Mouse (Mus musculus) NIH3T3 (cell line): ENCODE measurements at regions not wholly inside any gene's neighbourhood (a gene's known extent, or its start where the extent isn't known, plus 50 kb on each side); places are given as distances from the start of the nearest gene placed in this dataset.
A peak's percentile ranks its signal among the peaks of the same experiment; 100 is the strongest.

Source experiments
- DNase-seq: peaks from one replicate; pipeline ENCODE4 v3.0.0-alpha.2; 2012; ENCODE audit warnings: low read depth

DNA sequence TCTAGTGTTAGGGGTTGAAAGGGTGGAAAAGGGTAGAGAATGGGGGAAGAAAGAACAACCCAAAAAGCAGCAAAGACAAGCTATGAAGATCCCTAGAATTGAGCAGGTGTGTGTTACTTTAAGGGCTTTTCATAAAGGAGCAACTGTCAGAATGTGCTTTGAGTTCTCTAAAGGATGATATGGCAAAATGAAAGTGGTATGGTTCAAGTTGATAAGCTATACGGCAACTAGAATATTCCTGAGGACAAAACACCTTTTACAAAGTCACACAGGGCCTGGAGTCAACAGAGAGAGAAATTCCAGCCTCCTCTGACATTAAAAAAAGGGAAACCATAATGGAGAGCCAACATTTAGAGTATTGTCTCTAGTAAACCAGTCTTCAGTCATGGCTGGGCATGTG is 320.6 kb upstream of the Pard3b start:
- DNase-seq = no peak

DNA sequence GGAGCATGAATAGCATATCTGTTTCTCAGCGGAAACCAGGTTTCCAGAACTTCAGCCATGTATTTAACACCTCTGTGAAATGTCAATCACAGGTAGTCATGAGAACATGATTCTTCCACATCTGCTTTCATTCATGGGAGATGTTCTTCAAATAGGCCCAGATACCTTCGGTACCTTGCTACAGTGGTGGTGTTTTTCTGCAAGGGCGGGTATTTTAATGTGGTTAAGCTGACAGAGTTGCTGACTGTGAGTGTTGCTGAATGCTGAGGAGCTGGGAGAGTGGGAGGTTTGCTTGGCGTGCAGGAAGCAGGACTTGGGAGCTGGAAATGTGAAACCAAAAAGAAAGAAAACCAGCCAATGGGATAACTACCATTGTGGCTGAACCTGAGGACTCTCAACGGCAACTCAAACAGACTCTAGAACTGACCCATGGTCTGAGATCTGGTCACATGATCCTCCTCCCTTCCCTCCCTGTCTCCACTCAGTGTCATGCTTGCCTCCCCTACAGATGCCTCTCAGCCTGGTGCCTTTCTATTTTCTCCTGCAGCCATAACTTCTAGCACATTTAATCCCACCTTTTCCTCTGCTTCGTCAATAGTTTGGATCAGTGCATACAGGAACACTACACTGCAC is 317.0 kb upstream of the Pard3b start:
- DNase-seq = no peak

DNA sequence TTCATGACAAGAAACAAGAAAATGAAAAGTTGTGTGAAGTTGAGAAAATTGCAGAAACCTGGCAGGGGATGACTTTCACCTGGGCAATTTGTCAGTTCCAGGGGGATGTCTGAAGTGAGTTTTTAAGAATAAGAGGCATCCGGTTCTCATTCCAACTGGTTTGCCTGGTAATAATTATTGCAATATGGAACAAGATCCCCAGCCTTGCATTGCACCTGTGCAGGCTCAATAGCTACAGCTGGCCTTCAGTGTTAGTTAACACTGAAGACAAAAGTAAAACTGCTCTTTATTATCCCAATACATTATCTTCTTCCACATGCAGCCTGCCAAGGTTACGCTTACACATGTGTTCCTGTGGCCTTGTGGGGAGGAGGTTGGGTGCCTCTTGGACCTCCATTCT is 307.2 kb upstream of the Pard3b start:
- no peak for DNase-seq

DNA sequence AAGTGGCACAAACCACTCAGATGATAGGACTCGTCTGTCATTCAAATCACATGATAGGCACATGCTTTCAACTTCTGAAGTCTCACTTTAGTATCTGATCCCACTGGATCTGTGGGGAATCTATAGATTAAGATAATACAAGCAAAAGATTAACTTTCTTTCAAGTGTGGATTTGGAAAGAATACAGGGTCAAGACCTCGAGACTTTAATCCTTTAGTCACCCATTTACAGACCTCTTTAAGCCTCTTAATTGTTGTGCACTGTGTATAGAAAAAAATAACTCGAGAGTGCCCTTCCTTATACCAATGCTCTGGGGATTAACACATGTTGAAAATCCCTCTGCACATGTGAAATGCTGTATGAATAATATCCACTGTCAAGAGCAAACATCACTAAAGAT is 306.7 kb upstream of the Pard3b start:
- DNase-seq = no peak

DNA sequence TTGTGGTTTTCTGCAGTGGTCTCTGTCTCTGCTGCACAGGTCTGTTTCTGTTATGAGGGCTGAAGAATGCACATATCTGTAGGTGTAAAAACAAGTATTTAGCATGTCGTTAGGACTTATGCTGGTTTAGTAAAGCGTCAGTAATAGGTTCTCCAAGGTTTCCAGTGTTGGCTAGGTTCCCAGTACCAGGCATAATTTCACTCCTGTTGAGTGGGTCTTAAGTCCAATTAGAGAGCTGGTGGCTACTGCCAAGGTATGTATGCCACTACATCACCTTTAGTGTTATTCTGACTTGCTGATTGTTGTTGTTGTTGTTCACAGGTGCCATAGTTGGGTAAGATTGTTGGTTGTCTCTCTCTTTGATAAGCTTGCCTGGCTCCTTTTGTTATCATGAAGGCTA is 302.3 kb upstream of the Pard3b start:
- DNase-seq = no peak

DNA sequence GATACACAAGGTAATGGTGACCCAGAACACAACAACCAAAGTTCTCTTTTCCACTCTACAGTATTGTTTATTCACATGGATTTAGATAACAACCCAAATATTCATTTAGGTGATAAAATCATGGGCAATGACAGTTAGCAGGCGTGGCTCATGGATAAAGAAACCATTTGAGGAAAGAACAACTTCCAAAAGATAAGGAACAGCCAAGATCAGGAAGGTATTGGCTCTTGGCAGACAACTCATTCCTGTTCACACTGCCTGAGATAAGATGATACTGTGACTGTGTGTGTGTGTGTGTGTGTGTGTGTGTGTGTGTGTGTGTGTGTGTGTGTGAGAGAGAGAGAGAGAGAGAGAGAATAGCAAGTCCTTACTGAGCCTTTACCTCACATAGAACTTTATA is 285.7 kb upstream of the Pard3b start:
- DNase-seq = no peak

DNA sequence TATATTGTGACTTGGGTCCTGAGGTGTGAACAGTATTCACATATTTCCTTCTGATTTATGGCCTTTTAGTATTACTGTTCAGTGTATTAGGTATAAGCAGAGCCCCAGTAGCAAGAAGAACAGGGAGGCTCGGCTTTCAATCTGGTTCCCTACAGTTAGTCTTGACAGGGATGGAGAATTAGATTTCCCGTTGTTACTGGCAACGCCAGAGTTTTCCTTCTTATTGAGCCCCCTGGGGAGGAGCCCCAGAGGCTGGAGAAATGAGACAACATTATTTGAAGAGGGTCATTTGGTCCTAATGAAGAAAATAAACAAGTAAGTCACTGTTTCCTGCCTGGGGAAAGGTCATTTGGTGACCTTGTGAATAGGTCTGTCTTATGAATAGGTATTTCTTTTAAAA is 285.1 kb upstream of the Pard3b start:
- DNase-seq = no peak

DNA sequence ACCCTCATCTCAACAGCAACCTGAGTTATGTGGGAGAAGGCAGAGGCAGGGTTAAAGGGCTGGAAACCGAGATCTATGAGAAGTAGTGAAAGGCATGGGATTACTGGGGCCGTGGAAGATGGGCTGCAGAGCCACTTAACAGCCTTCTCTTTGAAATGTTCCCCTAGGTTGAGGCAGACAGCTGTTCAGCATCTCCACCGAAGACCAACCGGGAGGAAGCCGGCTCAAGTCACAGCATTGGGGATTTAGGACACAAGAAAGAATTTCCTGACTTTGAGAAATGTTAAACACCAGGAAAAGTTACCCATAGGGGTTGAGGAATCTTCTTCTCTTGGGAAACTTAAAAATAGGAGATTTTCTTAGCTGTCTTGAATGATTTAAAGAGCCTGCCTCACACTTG is 283.4 kb upstream of the Pard3b start:
- DNase-seq = no peak

DNA sequence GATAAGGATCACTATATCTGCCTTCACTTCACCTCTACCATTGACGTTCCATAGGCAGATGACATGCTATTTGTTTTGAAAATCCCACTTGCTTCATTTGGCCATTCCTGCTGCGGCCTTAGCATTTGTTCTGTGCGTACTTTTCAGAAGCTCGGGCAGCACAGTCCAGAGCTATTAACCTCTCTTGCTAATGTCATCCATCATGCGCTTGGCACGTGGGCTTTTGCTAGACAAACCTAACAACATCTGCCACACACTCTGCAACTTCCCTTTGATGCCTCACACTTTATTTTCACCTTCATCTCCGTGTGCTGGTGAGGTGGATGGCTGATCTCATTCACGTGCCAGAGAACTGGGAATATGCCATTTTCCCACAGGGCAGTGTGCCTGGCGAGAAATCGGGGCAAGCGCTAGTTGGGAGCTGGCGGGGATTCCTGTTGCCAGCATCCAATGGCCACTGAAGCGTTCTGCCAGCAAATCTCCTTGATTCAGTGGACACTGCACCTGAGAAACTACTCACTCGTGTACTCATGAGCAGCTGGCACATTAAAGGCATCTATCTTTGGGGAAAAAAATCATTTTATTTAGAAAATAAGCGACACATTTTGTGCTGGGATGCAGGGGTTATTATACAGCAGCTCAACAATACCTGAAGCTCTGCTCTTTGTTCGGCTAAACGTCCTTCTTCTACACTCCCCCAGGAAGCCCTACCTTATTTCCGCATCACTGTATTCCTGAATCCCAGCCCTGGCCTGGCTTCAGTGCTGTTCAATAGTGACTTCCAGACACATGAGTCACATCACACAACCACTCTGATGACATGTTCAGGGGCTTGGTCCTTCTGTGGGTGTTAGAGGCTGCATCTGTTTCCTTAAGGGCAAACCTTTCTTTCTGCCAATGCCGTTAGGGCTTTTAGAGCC is 279.4 kb upstream of the Pard3b start:
- DNase-seq = no peak

DNA sequence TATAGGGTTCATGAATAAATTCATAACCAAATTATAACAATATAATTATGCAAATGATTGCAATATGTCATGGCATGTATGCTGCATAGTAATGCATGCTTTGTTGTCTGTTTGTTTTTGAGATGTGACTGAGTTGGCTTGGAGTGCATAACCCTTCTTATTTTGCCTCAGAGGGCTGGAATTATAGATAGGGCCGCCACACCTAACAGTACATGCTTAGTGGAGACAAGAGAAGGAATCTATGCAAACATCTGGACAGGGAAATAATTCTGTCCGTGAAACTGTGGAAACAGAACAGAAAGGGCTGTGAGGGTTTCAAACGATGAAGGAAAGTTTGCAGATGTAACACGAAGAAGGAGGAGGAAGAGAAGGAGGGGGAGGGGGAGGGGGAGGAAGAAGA is 266.0 kb upstream of the Pard3b start:
- no peak for DNase-seq

DNA sequence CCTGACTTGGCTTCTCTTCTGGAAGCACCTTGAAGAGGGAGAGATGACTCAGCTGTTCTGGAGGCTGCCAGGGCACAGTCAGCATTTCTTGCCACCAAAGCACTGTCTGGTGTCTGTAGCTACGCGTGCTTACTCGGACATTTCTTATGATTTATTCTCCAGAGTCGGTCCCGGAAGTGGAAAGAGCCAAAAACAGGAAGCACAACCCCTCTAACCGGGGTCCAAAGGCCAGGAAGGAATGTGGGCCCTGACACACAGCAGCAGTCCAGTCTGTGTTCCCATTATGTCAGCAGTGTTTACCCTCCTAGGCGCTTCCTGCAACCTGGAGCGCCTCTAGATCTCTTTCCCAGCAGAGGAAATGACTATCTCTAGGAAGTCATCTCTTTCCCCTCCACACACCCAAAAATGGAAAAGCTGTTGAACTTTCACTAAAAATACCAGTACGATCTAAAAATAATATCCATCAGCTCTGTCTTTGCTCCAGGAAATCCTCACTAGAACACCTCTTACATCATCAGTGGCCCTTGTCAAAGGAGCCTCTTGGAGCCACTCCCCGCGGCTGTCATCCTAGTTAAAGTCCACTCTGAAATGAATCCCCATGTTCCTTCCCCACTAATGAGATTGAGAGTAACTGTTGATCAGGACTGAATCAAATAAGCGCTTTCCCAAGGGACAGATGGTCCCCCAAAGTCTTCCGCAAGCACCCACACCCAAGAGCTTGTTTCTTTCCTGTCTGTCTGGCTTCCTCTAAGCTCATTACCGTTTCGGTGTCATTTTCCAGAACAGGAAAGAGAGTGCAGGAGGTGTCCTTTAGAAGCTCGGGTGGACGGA is 264.7 kb upstream of the Pard3b start:
- DNase-seq = no peak

DNA sequence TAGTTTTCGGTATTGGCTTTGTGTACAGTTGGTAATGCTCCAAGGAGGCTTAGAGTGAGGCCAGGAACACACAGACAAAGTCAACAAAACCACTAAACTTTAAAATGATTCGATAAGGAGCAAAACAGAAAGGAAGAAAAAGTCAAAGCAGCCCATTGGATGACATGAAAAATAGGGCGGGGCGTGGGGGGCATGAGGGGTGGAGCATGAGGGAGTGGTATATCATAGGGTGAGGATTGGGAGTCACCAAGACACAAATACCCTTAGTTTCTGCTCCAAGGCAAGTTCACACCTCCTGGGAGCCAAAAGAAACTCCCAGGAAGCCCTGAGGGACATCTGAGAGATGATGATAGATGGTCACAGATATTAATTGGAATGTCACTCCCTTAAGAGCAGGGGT is 262.2 kb upstream of the Pard3b start:
- DNase-seq = no peak

DNA sequence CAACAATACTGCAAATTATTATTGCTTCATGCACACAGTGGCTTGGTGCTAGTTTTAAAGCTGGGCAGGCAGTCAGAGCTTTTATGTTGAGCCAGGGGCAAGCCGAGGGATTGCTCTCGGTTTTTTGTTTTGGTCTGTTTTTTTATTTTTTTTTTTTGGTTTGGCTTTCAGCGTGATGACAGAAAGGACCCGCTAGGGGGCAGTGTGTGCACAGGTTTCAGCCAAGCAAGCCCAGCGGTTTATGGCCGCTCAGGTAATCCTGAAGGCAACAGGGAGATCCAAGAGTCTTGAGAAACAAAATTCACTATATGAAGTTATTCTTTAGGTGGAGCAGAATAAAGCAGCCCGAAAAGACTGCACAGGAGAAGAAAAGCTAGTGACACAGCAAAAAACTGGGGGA is 261.6 kb upstream of the Pard3b start:
- DNase-seq = peak; percentile 85

DNA sequence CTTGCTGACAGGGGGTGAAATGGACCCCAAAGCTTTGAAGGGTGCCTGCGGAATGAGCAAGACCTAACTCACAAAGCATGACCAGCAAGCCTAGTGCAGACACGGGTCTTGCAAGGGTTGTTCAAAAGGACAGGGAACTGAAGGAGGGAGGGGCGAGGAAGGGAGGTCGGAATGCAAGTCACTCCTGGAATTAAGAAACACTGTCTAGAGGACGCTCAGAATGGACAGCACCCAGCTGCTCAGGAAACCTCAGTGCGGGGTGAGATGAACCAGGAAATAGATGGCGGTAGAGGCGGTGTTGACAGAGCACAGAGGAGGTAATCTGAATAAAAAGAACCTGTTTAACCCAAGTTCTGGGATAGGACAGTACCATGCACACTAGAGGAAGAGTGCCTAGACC is 260.4 kb upstream of the Pard3b start:
- no peak for DNase-seq

DNA sequence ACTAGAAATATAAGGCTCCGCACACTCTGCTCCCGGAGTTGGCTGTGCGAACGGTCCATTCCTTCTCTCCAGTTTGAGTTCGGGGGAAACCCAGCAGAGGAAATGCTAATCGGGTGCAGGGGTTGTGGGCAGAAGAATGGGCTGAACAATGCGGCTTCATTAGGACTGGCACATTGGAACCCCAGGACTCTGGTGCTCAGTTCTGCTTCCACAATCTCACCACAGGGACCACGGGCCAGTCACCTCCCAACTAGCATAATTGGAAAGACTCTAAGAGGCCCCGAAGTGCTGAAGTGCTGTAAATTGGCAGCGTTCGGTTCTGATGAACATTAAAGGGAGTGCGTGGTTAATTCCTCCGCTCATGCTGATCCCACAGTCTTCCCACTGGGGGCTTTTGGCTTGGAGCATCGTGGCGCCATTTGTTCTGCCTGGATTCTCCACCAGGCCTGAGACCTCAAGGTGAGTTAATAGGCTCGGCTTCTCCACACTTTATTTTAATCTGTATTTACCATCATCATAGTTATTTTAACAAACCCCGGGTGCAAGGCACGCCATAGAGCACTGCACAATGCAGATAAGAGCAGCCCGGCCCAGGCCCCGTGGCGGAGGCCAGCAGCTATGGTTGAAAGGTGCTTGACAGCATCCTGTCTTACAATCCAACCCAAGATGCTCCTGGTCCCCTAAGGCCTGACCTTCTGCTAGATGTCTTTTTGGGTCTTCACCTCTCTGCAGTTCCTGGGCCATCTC is 258.7 kb upstream of the Pard3b start:
- DNase-seq = no peak

DNA sequence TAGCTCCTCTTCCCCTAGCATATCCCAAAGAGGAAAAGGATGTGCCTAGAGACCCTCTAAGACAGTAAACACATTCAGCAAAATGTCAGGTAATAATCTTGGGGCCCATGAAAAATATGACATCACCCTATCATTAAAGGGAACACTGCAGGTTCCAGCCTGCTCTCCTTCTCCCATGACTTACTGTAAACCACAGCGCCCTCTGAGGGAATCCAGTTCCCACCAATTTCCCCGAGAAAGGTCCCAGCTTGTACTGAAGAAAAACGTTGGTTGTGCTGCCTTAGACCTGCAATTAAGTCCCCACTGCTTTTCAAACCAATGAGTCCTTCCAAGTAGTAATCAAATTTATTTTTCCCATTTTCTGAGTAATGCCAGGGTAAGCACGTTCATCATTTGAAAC is 251.0 kb upstream of the Pard3b start:
- DNase-seq = no peak

DNA sequence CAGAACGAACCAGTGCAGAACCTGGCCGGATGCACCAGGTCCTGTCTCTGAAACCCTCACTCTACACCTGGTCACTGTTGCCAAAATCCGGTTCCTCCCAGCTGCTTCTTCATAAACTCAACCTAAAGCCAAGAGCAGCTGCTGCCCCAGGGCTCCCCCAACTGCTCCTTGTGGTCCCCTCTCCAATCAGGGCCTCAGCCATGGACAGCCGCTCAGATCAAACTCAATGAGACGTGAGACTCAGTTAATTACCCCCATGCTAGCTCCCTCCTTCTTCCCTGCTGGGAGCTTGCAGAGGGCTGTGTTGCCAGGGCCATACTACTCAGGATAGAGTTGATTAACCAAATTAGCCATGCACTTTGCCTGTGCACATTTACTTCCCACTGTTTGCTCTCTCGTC is 240.8 kb upstream of the Pard3b start:
- no peak for DNase-seq

DNA sequence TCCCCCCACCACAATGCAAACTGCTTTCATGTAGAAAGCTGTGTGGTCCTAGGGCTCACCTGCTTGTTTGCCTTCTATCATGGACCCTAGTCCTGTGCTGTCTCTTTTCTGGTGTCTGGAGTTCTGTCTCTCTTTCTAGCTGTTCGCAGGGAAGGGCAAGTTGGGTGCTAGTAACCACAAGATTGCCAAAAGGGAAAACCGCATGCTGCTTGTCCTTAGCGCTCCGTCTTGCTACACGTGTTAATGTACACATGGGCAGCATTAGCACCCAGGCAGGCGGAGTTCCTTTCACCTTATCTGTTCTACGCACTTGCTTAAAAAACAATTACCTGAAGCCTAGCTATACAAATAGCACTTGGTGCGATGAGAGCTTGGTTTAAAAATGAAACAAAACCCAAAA is 236.3 kb upstream of the Pard3b start:
- no peak for DNase-seq

DNA sequence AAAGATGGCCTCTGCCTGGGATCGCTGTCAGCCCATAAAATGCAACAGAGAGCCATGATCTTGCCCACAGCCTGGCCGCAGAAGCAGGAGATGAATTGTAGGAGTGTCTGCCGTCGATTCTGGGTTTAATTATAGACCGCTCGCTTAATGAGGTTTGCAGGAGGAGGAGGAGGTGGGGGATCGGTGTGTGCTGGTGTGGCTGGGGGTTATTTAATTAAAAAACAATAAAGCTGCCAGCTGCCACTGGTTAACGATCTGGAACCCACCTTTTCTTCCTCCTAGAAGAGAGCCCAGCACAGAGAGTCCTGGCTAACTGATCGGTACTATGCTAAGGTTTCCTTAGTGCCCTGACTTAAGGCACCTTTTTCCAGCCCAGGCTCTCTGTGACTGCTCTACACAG is 231.4 kb upstream of the Pard3b start:
- no peak for DNase-seq

DNA sequence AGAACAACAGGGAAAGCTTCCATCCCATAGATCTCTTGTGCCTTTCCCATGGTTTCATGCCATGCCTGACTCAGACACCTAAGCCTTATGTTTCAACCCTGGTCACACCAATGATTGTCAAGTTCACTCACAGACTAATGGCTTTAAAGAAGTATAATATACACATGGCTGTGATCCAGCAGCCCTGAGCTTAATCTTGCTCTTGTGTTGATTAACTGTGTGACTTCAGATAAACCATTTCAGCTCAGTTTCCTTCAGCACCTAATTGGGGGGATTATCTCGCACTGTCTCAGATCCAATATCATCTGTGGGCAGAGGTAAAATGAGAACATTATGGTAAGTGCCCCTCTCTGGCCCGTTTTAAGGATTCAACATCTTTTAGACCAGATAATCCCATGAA is 223.9 kb upstream of the Pard3b start:
- no peak for DNase-seq

DNA sequence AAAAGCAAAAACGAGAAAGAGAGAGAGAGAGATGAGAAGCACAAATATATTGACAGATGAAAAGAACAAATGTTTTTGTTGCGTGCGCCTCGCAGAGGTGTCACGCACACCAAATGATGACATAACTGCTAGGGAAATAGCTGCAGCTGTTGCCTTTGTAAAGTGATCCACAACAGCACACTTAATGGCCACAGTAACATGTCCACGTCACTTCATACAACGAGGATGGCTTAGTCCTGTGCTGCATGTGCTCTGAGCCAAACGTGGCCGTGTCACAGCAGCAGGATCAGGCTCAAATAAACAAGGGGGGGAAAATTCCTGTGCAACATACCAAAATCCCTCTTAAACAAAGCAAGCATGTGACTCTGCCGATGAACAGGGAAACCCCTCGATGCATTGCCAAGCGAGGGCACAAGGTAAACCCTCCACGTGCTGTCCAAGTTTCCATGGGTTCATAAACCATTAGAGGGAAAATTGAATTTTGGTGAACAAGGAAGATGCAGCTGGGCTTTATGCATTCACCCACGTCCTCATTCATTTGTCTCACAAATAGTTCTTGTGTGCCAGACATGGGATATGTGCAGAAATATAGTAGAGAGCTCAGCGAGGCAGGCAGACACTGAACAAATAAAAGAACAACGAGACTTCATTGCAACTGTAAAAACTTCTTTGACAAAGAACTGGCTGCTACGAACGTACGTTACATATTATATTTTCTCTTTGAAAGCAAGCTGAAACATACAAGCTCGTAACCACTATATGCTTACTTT is 223.0 kb upstream of the Pard3b start:
- no peak for DNase-seq
